Mouse (Mus musculus) CH12.LX (cell line): ENCODE measurements around the gene Catsper2. TPM values are rescaled to one million over a fixed set of nuclear protein-coding genes. Genes with fewer than 3 reads are reported as not detected.
A peak's percentile ranks its signal among the peaks of the same experiment; 100 is the strongest.

Experiments used
- DNase-seq: peaks from one replicate; pipeline ENCODE4 v3.0.0-alpha.2; 2013; ENCODE audit errors: extremely low read depth
- H3K27ac ChIP-seq: 2 replicates; pipeline ENCODE4 v1.5.1; 2012; ENCODE audit warnings: low read depth, mild to moderate bottlenecking, control low read depth, moderate library complexity; ENCODE audit not compliant: insufficient read depth
- H3K27me3 ChIP-seq: replicated peaks from 2 replicates; pipeline ENCODE3; 2012; ENCODE audit warnings: inconsistent platforms
- H3K36me3 ChIP-seq, 2 experiments: replicated peaks in 1 of 2; 2 replicates each; pipeline versions ENCODE3 to v1.6.1; 2012; ENCODE audit warnings: inconsistent platforms in 1 of 2, low read length in 1 of 2, mild to moderate bottlenecking in 1 of 2, mixed read lengths in 1 of 2, moderate library complexity in 1 of 2; ENCODE audit not compliant: control insufficient read depth in 1 of 2, insufficient read depth in 1 of 2
- H3K4me1 ChIP-seq, 2 experiments: 2 replicates each; pipeline ENCODE4 v1.6.1; 2012; ENCODE audit warnings: inconsistent platforms in 1 of 2, moderate library complexity in 1 of 2; ENCODE audit not compliant: insufficient read depth in 2 of 2, control insufficient read depth in 1 of 2
- H3K4me2 ChIP-seq: 2 replicates; pipeline ENCODE4 v1.6.1; 2012; ENCODE audit warnings: low read depth, mild to moderate bottlenecking, control low read depth; ENCODE audit not compliant: poor library complexity, insufficient read depth, severe bottlenecking
- H3K4me3 ChIP-seq, 3 experiments: fragments of 150-350 bp in 1 of 3; sonication (generic) in 1 of 3; replicated peaks in 1 of 3; 2 replicates each; pipeline versions ENCODE3 to v1.5.1; 2011 to 2012; ENCODE audit warnings: low read depth in 2 of 3, low read length in 2 of 3, mild to moderate bottlenecking in 2 of 3, moderate library complexity in 2 of 3, control low read depth in 1 of 3, improper control_type of control experiment in 1 of 3, inconsistent platforms in 1 of 3, mixed read lengths in 1 of 3; ENCODE audit not compliant: poor library complexity in 1 of 3
- H3K79me2 ChIP-seq: replicated peaks from 2 replicates; pipeline ENCODE4 v1.6.1; 2012; ENCODE audit warnings: mild to moderate bottlenecking, moderate library complexity; ENCODE audit not compliant: control insufficient read depth, poor library complexity, insufficient read depth, severe bottlenecking; ENCODE audit errors: extremely low read depth
- H3K9ac ChIP-seq: 2 replicates; pipeline ENCODE4 v1.6.1; 2012; ENCODE audit warnings: low read depth, mild to moderate bottlenecking, control low read depth, moderate library complexity; ENCODE audit not compliant: insufficient read depth
- H3K9me3 ChIP-seq: replicated peaks from 2 replicates; pipeline ENCODE3; 2012; ENCODE audit warnings: low read length, inconsistent platforms, mixed read lengths
- BHLHE40 ChIP-seq: IDR thresholded peaks from 2 replicates; pipeline ENCODE4 v1.6.1; 2011; ENCODE audit warnings: mild to moderate bottlenecking, low read depth, low read length, improper control_type of control experiment
- CHD1 ChIP-seq: IDR thresholded peaks from 2 replicates; pipeline ENCODE4 v1.6.1; 2012; ENCODE audit warnings: low read depth, low read length, improper control_type of control experiment, inconsistent platforms
- CTCF ChIP-seq, 2 experiments: IDR thresholded peaks in 1 of 2; conservative IDR thresholded peaks in 1 of 2; 2 replicates each; pipeline ENCODE4 v1.5.1; 2011 to 2012; ENCODE audit warnings: low read depth in 2 of 2, low read length in 2 of 2, improper control_type of control experiment in 1 of 2, inconsistent platforms in 1 of 2, mild to moderate bottlenecking in 1 of 2, moderate library complexity in 1 of 2
- ETS1 ChIP-seq: conservative IDR thresholded peaks from 2 replicates; pipeline ENCODE4 v1.6.1; 2012; ENCODE audit warnings: low read depth, mild to moderate bottlenecking, inconsistent platforms, low read length, improper control_type of control experiment, moderate library complexity
- GABPA ChIP-seq: IDR thresholded peaks from 2 replicates; pipeline ENCODE4 v1.6.1; 2012; ENCODE audit warnings: low read depth, low read length, improper control_type of control experiment, inconsistent platforms; ENCODE audit not compliant: insufficient replicate concordance
- JUN ChIP-seq: IDR thresholded peaks from 2 replicates; pipeline ENCODE4 v1.6.1; 2011; ENCODE audit warnings: low read depth, mild to moderate bottlenecking, low read length, improper control_type of control experiment, moderate library complexity; ENCODE audit not compliant: insufficient read depth
- JUND ChIP-seq: conservative IDR thresholded peaks from 2 replicates; pipeline ENCODE4 v1.6.1; 2011; ENCODE audit warnings: low read depth, low read length, improper control_type of control experiment
- KAT2A ChIP-seq: IDR thresholded peaks from 2 replicates; pipeline ENCODE4 v1.6.1; 2012; ENCODE audit warnings: low read length, improper control_type of control experiment, inconsistent platforms; ENCODE audit not compliant: insufficient replicate concordance
- MEF2A ChIP-seq: IDR thresholded peaks from 2 replicates; pipeline ENCODE4 v1.6.1; 2014; ENCODE audit warnings: low read depth, mild to moderate bottlenecking, inconsistent platforms, low read length, improper control_type of control experiment, borderline replicate concordance
- NRF1 ChIP-seq: IDR thresholded peaks from 2 replicates; pipeline ENCODE4 v1.6.1; 2014; ENCODE audit warnings: low read depth, mild to moderate bottlenecking, inconsistent platforms, low read length, improper control_type of control experiment, moderate library complexity
- PAX5 ChIP-seq: IDR thresholded peaks from 2 replicates; pipeline ENCODE4 v1.6.1; 2012; ENCODE audit warnings: low read length, inconsistent platforms, mixed read lengths
- POLR2A ChIP-seq: IDR thresholded peaks from 2 replicates; pipeline ENCODE4 v1.6.1; 2011; ENCODE audit warnings: low read depth, mild to moderate bottlenecking, improper control_type of control experiment, low read length
- POLR2AphosphoS2 ChIP-seq: IDR thresholded peaks from 2 replicates; pipeline ENCODE4 v1.6.1; 2011; ENCODE audit warnings: low read depth, low read length, improper control_type of control experiment
- RCOR1 ChIP-seq: conservative IDR thresholded peaks from 2 replicates; pipeline ENCODE4 v1.6.1; 2012; ENCODE audit warnings: low read depth, mild to moderate bottlenecking, inconsistent platforms, low read length, improper control_type of control experiment
- SIN3A ChIP-seq: IDR thresholded peaks from 2 replicates; pipeline ENCODE4 v1.6.1; 2012; ENCODE audit warnings: low read length, improper control_type of control experiment, inconsistent platforms
- USF1 ChIP-seq: IDR thresholded peaks from 2 replicates; pipeline ENCODE4 v1.6.1; 2014; ENCODE audit warnings: low read depth, mild to moderate bottlenecking, inconsistent platforms, low read length, improper control_type of control experiment
- ZKSCAN1 ChIP-seq: IDR thresholded peaks from 2 replicates; pipeline ENCODE4 v1.6.1; 2012; ENCODE audit warnings: low read depth, inconsistent platforms, low read length, improper control_type of control experiment, borderline replicate concordance
- ZMIZ1 ChIP-seq: IDR thresholded peaks from 2 replicates; pipeline ENCODE4 v1.6.1; 2012; ENCODE audit warnings: low read depth, mild to moderate bottlenecking, inconsistent platforms, low read length, improper control_type of control experiment
- ZNF384 ChIP-seq: IDR thresholded peaks from 2 replicates; pipeline ENCODE4 v1.6.1; 2012; ENCODE audit warnings: low read depth, low read length, improper control_type of control experiment, inconsistent platforms
- dilution Hi-C: fragments of 300-500 bp; cut with MboI; formaldehyde crosslinking; loops from 2 replicates; pipeline ENCODE4 v1.14.3; 2020; ENCODE audit warnings: low sequenced_read_pairs; ENCODE audit not compliant: extremely low pct_unique_long_range_greater_than_20kb, extremely low pct_ligation_motif_present
- in situ Hi-C: fragments of 300-500 bp; cut with MboI; formaldehyde crosslinking; loops from 3 replicates; pipeline ENCODE4 v1.14.3; 2019; ENCODE audit warnings: low sequenced_read_pairs, low pct_ligation_motif_present, low pct_unique_long_range_greater_than_20kb, mixed read lengths
- polyA plus RNA-seq: library from polyadenylated mRNA; unstranded; fragments of >175 nt; gene quantifications from 2 replicates; pipeline ENCODE4 v1.2.1, GENCODE M21; 2012; ENCODE audit warnings: low read depth; ENCODE audit not compliant: insufficient read length
- total RNA-seq, 2 experiments: library from RNA; depleted of rRNA; stranded (reverse); fragments of 300-350 nt in 1 of 2; fragments of >200 nt in 1 of 2; gene quantifications; 2 replicates each; pipeline ENCODE4 v1.2.3; 2012 to 2014

Catsper2 gene
- total and polyA plus RNA-seq, 3 experiments, result 0.89 to 2.2 (median 1.8) TPM

DNA sequence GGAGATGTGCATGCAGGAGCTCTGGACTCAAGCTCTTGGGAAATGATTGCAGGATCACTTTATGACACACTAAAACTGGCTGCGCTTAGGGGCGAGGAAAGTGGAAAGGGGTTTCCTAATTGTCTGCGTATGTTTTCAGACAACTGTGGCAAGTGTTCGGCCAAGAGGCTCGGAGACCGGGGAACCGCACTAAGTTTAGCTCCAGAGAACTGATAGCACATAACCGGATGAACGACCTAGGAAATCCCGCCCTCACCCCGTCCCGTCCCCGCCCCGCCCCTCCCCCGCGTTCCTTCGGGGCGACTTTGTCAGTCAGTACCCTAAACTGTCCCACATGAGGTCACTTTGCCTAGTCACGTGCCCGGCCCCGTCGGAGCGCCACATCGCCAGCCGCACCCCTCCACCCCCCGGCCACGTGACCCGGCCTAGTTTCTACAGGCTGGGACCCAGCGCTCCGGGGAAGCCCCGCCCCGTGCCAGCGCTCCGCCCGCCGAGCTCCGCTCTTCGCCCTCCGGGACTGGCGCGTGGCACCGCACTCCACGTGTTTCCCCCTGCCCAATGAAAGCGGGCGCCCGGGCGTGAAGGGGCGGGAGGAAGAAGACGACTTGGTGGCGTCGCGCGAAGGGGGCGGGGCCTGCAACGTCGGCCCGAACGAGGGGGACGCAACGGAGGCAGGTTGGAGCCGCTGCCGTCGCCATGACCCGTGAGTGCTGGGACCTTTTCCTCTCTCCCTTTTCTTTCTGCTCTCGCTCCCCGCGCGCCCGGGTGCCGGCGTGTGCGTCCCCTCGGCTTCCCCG lies 35.3 kb upstream of the Catsper2 start, which contains the start of gene Serf2 (continued):
- no peak for TF ChIP-seq CHD1
- TF ChIP-seq RCOR1, result no peak
- TF ChIP-seq KAT2A, result no peak
- TF ChIP-seq JUND, result no peak
- no peak for TF ChIP-seq ZNF384
- peak; percentile 29; the same call in 1 of the 2 replicates for TF ChIP-seq NRF1
- TF ChIP-seq JUN, result 0 out of 2 replicates have a peak, but pooled peaks have one; percentile 3
- no peak for TF ChIP-seq GABPA
- peak; percentile 97 for TF ChIP-seq USF1
- no peak for TF ChIP-seq CTCF (conservative IDR thresholded peaks at IDR 0.05 in 1 of 2, IDR thresholded peaks at IDR 0.05 in 1 of 2; ENCODE audit: low read depth in 2 of 2, low read length in 2 of 2)
- TF ChIP-seq ETS1, result peak; percentile 79
- no peak for TF ChIP-seq PAX5
- no peak for TF ChIP-seq ZKSCAN1
- peak; percentile 20; the same call in 1 of the 2 replicates for TF ChIP-seq SIN3A
- TF ChIP-seq ZMIZ1, result no peak; the same call in 1 of the 2 replicates
- TF ChIP-seq POLR2AphosphoS2, result peak; percentile 62; the same call in 1 of the 2 replicates
- peak; percentile 94 for TF ChIP-seq POLR2A

DNA sequence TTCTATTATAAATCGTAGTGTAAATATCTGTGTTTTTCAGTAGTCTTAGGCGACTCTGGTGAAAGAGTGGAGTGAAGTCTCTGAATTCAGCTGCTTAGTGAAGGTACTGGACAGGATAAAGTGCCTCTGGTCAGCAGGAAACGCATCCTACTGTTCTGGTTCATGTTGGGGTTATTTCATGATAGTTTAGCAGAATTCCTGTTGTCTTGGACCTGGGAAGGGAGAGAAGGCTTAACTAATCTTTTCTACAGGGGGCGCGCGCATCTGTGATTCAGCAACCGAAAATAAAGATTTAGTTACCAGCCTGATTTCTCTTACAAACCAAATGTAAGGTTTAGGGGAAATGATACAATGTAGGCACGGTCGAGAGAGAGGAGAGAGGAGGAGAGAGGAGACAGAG lies 34.5 kb upstream of the Catsper2 start:
- peak overlapping the region; percentile 99 for H3K4me2 ChIP-seq
- TF ChIP-seq MEF2A (0 out of 2 replicates have a peak, but pooled peaks have one; percentile 10), CTCF (conservative IDR thresholded peaks at IDR 0.05 in 1 of 2, IDR thresholded peaks at IDR 0.05 in 1 of 2; ENCODE audit: low read depth in 2 of 2, low read length in 2 of 2) (peak in 1 of 2 experiments; percentile 44; a peak in 2 of 4 replicates), BHLHE40 (no peak)
- TF ChIP-seq, all 38 proteins: peak for 2
- no peak for DNase-seq
- H3K4me1 ChIP-seq, result peaks cover 5 to 30% of the 10 kb centered on the region in 2 experiments
- in situ Hi-C loops, result no loop called here
- H3K36me3 ChIP-seq, result peaks cover 4 to 24% of the 10 kb centered on the region in 2 experiments
- H3K79me2 ChIP-seq, result peaks cover 7% of the 10 kb centered on the region
- no peaks in the 10 kb centered on the region for H3K9me3 ChIP-seq
- H3K27ac ChIP-seq, result no peak overlapping the region
- H3K4me3 ChIP-seq, result peak overlapping the region; percentile 54 to 73 (median 58)
- peaks cover 38% of the 10 kb centered on the region for H3K27me3 ChIP-seq
- dilution Hi-C loops, result no loop called here
- peak overlapping the region; percentile 79; the same call in 1 of the 2 replicates for H3K9ac ChIP-seq
